Mouse (Mus musculus): Measurements from ENCODE around the gene Pcdh18.

DNA sequence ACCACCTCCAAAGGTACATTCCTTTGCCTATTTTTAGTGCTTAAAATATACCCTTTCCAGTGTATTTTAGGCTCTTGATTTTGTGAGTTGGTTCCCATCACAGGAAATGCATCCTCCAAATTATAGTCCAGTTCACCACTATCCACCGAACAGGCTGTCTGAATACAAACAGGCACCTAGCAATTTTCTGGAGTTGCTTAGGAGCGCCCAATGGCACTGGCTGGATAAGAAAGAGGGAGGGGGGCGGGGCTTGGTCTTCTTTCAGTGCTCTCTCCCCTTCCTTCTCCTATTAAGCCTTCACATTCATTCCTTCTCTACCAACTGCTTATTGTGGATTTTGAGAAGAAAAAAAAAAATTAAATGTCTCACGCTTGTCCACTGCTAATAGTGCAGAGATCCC lies 4.4 kb downstream of the Pcdh18 start:
- TF ChIP-seq CTCF (IDR thresholded peaks at IDR 0.05; ENCODE audit: low read depth, low read length) (no peak), POLR2A (IDR thresholded peaks at IDR 0.05; ENCODE audit: extremely low read depth, insufficient read depth, low read length) (no peak)
